Mouse (Mus musculus): Measurements from ENCODE around the gene Edem3.

The Edem3 gene

GRCm38 (mm10) chr1:151863135-151863796 lies 108.1 kb downstream of the Edem3 start:
- no peak for DNase-seq (ENCODE audit: low spot score)

DNA sequence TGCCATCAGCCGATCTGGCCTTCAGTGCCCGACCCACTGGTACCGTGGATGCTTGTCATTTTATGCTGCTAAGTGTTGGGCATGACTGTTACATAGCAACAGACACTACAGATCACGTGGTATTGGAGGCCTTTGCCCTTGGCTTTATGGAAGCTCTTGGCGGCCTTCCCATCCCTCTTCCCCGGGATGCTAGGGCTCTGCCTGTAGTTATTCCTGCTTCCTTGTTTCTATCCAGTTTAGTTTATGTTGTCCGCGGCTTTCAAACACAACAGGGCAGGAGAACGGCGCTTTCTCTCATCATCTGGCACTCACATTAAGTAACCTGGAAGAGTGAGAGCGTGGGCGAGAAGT lies 108.6 kb downstream of the Edem3 start:
- no peak for DNase-seq (ENCODE audit: low spot score)

GRCm38 (mm10) chr1:151864326-151864725 lies 109.2 kb downstream of the Edem3 start:
- no peak for DNase-seq (ENCODE audit: low spot score)
